Mouse (Mus musculus): ENCODE measurements around the gene Lonp1.
A peak's percentile ranks its signal among the peaks of the same experiment; 100 is the strongest.

Gene Lonp1

GRCm38 (mm10) chr17:56588921-56589320 is 37.8 kb downstream of the Lonp1 start:
- DNase-seq (ENCODE audit: low read depth): no peak

- no peak for DNase-seq (ENCODE audit: low read depth)
These were observed 38.9 kb downstream of the Lonp1 start for GRCm38 (mm10) chr17:56587773-56588172.

- peak; percentile 25 for DNase-seq (ENCODE audit: low read depth)
These were observed 41.4 kb downstream of the Lonp1 start for GRCm38 (mm10) chr17:56585171-56585821.

DNA sequence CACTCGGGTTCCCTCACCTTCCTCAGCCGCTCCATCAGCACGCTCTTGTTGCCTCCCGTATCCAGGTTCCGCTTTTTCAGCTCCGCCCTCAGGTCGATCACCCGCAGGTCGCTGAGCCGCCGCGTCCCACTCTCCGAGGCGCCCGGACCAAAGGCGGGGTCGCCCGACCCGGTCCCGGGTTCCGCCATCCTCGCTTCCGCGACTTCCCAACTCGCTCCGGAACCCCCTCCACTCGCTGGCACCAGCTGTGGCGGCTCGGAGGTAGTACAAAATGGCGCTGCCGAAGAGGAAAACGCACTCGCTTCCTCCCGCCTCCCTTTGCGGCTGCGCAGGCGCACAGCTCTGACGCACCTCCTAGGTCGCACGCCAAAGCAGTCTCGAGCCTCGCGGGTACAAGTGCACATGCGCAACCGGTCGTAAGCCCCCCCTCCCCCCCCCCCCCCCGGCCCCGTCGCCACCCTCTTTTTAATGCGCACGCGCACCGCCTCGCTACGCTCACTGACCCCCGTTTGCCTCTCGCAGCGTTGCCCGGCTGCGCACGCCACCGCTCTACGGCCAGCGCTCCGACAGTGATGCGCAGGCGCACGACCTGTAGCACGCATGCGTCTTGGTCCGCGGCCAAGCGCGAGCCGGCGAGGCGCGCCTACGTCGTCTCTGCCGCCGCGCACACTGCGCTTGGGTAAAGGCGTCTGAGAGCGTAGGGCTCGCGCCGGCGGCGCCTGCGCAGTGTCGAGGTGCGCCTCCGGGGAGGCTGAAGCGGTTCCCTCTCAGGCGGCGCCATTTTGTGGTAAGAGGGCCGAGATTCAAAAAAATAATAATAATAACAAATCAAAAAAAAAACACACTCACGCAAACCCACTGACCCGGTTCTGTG is 42.2 kb downstream of the Lonp1 start, which contains the start of the genes Safb2 and Safb:
Gene Safb2 (minus strand): TSS at position 329 of the 874 bp plus-strand sequence.
Gene Safb (plus strand): TSS at position 569 of the 874 bp plus-strand sequence.
- DNase-seq (ENCODE audit: low read depth): peak; percentile 93

- peak; percentile 34 for DNase-seq (ENCODE audit: low read depth)
These were observed 43.0 kb downstream of the Lonp1 start for GRCm38 (mm10) chr17:56583611-56584256.

DNA sequence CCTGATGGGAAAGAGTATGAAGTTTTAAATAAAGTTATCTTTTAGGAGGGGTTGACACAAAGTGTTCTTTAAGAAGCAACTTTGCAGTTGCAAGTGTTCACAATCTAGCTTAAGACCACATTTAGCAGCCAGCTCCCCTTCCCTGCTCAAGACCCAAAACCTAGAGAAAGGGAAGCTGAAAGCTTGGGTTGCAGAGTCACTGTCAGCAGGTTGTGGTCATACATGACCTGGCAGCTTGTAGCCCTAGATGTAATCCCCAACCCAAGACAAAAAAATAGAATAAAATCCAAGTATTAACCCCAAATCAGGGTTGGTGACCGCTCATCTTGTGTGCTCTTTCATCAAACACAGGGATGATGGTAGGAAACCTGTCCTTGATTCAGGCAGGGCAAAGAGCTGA is 43.6 kb downstream of the Lonp1 start:
- no peak for DNase-seq (ENCODE audit: low read depth)

- DNase-seq (ENCODE audit: low read depth): no peak
These were observed 53.7 kb downstream of the Lonp1 start for GRCm38 (mm10) chr17:56572939-56573338.

DNA sequence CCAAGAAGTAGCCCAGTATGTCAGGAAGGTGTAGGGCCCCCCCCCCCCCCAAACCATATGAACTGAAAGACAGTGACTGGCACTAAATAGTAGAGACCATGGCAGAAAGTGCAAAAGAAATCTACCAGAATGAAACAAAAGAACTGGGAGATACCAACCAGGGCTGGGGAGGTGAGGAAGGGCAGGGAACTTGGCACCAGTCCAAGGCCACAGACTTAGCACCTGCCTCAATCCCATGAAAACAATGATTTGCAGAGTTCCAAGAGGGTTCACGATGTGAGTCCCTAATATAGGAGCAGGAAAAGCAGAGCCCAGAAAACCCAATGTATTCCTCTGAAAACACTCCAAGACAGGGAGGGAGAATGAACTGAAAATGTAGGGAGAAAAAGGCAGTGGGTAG is 54.5 kb downstream of the Lonp1 start:
- DNase-seq (ENCODE audit: low read depth): no peak

GRCm38 (mm10) chr17:56570287-56570686 is 56.4 kb downstream of the Lonp1 start:
- DNase-seq (ENCODE audit: low read depth): no peak

- no peak for DNase-seq (ENCODE audit: low read depth)
These were observed 59.3 kb downstream of the Lonp1 start for GRCm38 (mm10) chr17:56567370-56567769.

DNA sequence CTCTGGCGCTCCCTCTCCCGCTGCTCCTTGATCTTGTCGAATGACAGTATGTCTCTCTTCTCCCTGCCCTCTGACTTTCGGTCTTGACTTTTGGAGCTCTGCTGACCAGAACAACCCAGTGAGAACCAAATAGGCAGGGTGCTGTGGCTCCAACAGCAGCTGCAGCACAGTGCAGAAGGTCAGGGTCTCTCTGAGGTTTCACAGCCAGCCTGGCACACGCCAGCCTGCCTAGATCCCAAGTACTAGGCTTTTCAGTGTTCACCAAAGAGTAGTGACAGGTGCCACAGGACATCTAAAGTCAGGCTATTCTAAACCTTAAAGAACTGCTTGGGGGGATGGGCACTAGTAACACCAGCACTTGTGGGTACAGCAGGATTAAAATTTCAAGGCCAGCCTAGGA is 59.8 kb downstream of the Lonp1 start:
- DNase-seq (ENCODE audit: low read depth): no peak

- no peak for DNase-seq (ENCODE audit: low read depth)
These were observed 60.4 kb downstream of the Lonp1 start for GRCm38 (mm10) chr17:56566293-56566692.
